Mouse (Mus musculus) v-Abl transformed pro-B cells (cell line): Measurements from ENCODE around the gene Nkain1.

Experiments
- in situ Hi-C, 2 experiments: fragments of 400-800 bp; cut with MboI; formaldehyde crosslinking; loops; one replicate each; pipeline ENCODE4 v1.15.1; 2025; ENCODE audit not compliant: unreplicated experiment in 2 of 2

Nkain1 gene

GRCm38 (mm10) chr4:130552312-130553120 is 21.5 kb downstream of the Nkain1 start:
- in situ Hi-C loops: no loop called here

DNA sequence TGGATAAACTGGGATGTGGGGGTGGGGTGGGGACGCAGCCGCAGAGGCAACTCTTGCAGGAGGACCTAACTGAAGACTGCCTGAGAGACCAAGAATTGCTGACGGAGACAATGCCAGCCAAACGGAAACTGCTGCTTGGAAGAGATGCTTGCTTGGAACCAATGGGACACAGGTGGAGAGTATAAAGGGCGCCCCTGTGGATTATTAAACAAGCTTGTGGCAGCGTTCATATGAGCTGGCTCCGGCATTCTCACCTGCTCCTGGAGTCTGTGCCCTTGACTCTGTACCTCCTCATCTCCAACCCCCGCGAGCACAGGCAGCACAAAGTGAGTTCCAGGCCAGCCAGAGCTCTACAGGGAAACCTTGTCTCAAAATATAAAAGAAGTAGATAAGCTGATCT is 23.5 kb downstream of the Nkain1 start:
- in situ Hi-C loops: no loop called here

GRCm38 (mm10) chr4:130549189-130549588 is 24.8 kb downstream of the Nkain1 start:
- in situ Hi-C loops: no loop called here

DNA sequence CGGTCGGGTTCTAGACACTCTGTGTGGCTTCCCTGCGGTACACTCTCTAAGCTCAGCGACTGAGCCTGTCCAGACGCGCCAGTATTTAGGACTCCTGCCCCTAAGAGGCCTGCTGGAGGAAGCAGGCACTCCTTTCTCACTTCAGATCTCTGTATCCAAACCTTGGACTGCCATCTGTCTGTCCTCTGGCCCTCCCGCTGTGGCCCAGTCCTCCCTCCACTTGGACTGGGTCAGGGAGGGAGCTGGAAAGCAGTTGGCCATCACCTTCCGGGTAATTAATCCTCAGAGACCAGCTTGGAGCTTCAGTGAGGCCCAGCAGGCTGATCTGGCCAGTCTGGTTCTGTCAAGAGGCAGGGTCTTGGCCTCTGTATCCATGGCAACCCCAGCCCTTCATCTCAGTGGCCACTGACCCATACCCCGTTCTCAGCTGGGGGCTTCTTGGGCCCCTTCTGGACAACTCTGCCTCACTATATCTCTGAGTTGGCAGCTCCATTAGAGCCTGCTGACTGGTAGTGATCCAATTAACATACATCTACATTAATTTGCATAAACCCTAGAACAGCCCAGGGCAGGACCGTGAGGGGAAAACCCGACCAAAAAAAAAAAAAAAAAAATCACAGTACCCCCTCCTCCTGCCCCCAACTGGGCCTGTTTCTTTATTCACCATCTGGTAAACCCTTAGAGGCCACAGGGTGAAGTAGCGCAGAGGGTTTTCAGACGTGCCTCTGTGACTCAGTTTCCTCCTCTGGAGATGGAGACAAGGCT is 27.0 kb downstream of the Nkain1 start:
- in situ Hi-C loops: no loop called here

DNA sequence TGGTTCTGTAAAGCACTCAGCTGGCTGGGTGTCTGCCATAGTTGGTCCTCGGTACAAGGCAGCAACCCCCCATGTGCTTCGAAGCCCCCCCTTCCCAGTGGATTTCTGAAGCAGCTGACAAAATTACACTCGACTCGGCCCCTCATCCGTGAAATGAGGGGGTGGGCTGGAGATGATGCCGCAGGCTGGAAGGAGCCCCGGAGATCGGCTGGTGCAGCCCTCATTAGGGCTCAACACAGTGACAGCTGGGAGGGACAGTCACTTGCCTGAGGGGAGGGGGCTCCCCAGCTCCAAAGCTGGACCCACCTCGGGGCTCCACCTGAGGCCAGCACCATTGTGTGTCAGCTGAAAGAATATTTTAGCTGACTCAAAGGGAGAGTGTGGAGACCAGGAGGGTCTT is 29.6 kb downstream of the Nkain1 start:
- in situ Hi-C loops: no loop called here

GRCm38 (mm10) chr4:130543121-130543520 is 30.9 kb downstream of the Nkain1 start:
- in situ Hi-C loops: no loop called here

GRCm38 (mm10) chr4:130540831-130541230 is 33.1 kb downstream of the Nkain1 start:
- in situ Hi-C loops: no loop called here

GRCm38 (mm10) chr4:130539706-130540105 is 34.3 kb downstream of the Nkain1 start:
- in situ Hi-C loops: no loop called here

DNA sequence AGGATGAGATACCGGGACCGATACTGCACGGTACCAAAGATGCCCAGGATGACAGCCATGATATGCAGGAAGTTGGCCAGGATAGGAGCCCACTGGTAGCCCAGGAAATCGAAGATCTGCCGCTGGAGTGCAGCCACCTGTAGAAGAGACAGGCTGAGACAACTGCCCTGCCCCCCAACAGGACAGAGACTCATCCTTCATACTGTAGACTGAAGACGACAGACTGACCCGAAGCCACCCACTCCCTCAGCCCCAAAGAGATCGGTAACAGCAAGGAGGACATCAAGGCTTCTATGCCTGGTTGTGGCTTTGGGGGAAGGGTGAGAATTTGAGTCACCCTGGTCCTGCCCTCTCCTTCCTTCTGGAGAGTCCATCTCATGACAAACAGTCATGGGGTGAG is 34.9 kb downstream of the Nkain1 start:
- in situ Hi-C loops: no loop called here

DNA sequence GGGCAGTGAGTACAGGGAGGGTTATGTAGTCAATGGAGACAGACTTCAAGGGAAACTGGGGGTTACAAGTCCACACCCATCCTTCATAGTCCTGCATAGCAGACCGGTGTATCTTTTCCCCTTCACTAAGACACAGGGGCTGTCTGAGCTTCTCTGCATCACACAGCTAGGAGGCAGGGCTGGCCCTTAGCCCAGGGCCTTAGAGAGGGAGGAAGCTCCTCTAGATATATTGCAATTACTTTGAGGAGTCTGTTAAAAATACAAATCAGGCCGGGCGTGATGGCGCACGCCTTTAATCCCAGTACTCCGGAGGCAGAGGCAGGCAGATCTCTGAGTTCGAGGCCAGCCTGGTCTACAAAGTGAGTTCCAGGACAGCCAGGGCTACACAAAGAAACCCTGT is 36.6 kb downstream of the Nkain1 start:
- in situ Hi-C loops: no loop called here

DNA sequence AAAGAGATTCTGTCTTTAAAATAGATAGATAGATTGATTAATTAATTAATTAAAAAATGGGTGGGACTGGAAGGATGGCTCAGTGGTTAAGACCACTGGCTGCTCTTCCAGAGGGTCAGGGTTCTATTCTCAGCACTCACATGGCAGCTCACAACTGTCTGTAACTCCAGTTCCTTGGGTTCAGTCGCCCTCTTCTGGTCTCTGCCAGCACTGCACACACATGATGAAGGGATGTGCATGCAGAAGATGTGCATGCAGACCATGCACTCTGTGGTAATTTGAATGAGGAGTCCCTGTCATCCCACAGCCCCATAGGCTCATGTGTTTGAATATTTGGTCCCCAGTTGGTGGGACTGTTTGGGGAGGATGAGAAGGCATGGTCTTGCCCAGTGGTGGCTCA is 38.2 kb downstream of the Nkain1 start:
- in situ Hi-C loops: no loop called here

- in situ Hi-C loops: no loop called here
Observed at GRCm38 (mm10) chr4:130533975-130534374, 40.0 kb downstream of the Nkain1 start.

DNA sequence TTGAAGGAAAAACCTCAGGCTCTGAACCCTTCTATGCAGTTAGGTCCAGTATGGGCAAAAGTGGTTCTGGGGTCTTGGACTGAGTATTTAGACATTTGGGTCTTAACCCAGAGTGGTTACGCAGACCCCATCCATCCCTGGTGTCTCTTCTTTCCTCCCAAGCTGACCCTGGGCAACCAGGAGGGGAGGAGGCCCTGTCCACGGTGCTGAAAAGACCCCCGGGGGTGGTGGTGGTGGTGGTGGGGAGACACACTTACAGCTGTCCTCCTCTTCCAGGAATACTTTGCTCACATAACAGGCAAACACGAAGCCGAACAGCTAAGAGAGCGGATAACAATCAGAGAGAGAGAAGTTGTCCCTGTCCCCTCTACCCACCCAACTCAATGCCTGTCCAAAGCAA is 41.6 kb downstream of the Nkain1 start:
- in situ Hi-C loops: no loop called here

GRCm38 (mm10) chr4:130531645-130532280 is 42.2 kb downstream of the Nkain1 start:
- in situ Hi-C loops: no loop called here

- in situ Hi-C loops: no loop called here
Observed at GRCm38 (mm10) chr4:130527804-130528203, 46.2 kb downstream of the Nkain1 start.

DNA sequence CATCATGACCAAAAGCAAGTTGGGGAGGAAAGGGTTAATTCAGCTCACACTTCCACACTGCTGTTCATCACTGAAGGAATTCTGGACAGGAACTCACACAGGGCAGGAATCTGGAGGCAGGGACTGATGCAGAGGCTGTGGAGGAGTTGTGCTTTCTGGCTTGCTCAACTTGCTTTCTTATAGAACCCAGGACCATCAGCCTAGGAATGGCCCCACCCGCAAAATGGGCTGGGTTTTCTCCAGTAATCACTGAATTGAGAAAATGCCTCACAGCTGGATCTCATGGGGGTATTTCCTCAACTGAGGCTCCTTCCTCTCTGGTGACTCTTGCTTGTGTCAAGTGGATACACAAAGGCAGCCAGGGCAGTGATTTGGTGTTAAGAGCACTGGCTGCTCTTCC is 48.9 kb downstream of the Nkain1 start:
- in situ Hi-C loops: no loop called here

GRCm38 (mm10) chr4:130521466-130521865 is 52.5 kb downstream of the Nkain1 start:
- in situ Hi-C loops: no loop called here

DNA sequence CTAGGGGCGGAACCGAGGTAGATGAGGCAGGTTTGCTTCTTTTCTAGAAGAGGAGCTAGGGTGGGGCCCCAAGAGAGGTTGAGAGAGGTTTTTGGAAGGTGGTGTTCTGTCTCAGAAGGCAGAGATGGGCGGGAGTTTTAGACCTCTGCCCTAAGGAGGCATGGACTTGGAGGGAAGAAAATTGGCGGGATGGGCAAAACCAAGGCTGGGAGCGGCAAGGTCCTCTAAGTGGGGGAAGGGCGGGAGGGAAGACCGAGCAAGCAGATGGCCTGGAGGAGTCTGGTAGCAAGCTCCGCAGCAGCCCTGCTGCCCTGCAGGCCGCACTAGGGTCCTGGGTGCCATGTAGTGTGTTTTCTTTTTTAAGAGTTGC is 53.5 kb downstream of the Nkain1 start:
- in situ Hi-C loops: no loop called here

DNA sequence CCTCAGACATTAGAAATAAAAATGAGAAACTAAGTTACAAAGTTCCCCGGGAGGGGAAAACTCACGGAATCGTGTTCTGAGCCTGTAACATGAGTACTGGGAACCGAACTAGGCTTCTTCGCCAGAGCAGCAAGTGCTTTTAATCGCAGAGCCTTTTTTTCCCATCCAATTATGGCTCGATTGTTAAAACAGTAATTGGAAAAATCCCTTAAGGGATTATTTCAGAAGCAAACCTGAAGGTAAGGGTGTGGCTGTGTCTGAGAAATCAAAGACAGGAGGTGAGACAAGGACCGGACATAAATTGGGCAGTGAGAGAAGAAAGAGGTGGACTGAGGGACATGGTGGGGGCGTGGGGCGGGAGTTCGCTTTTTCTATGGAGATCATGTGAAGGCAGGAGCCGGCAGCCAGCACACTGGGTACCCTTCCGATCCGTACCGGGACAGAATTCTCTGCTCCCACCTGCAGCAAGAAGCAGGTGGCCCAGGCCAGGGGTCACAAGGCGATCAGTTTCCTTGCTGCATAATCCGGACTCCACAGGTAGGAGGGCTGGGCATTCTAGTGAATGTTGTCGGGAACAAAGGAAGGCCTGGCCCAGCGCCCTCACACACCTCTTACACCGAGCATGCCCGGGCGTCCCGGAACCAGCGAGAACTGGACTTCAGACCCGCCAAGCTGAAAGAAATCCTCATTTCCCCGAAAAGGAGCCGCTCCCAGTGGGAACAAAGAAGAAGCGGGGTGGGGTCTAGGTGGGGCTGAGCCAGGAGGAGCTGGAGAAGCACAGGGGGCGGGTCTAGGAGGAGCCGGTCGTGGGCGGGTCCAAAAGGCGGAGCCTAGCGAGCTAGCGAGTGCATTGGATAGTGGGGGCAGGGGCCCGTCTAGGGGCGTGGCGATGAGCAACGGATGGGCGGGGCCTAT is 54.1 kb downstream of the Nkain1 start:
- in situ Hi-C loops: no loop called here

GRCm38 (mm10) chr4:130516490-130516889 is 57.5 kb downstream of the Nkain1 start:
- in situ Hi-C loops: no loop called here
